ENCODE assay signal across 8 mouse cellular contexts in the genomic region with DNA sequence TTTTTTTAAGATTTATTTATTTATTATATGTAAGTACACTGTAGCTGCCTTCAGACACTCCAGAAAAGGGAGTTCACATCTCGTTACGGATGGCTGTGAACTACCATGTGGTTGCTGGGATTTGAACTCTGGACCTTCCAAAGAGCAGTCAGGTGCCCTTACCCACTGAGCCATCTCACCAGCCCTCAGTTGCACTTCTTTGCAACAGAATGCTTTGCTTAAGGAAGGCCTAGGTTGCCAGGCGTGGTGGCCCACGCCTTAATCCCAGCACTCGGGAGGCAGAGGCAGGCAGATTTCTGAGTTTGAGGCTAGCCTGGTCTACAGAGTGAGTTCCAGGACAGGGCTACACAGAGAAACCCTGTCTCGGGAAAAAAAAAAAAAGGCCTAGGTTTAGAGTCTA. TPM values are rescaled to one million over a fixed set of nuclear protein-coding genes. Genes with fewer than 3 reads are reported as not detected.
A peak's percentile ranks its signal among the peaks of the same experiment; 100 is the strongest.
DNase-seq lines count a peak whose midpoint lies in the region; ATAC-seq and TF ChIP-seq lines count a peak whose summit lies in the region.
"Not testable (repeated sequence)": the region's sequence is repeated elsewhere in the genome, so short reads cannot be mapped to it uniquely, and the experiment has no call there.

No protein-coding gene starts in this region.

- peak overlapping the region; percentile 70; the same call in 1 of the 2 replicates for H3K4me3 ChIP-seq in cortical plate, adult 2 months (ENCODE audit: insufficient read depth, low read length)
- H3K4me3 ChIP-seq in forebrain, embryonic 13.5 days = peak overlapping the region; percentile 95
- H3K4me3 ChIP-seq in heart, embryonic 15.5 days = peak overlapping the region; percentile 83
- H3K4me3 ChIP-seq in intestine, embryonic 15.5 days (replicated peaks) = peak overlapping the region; percentile 99
- H3K4me3 ChIP-seq in limb, embryonic 12.5 days (replicated peaks) = peak overlapping the region; percentile 100
- peak overlapping the region; percentile 91 for H3K4me3 ChIP-seq in lung, embryonic 15.5 days
- H3K4me3 ChIP-seq in midbrain, postnatal 0 days (ENCODE audit: low read depth, low read length) = peak overlapping the region; percentile 97
- peak overlapping the region; percentile 76 for H3K4me3 ChIP-seq in testis, adult 2 months (ENCODE audit: control insufficient read depth, low read depth, low read length)

- not testable (repeated sequence) for TF ChIP-seq POLR2A in cortical plate, adult 2 months (IDR thresholded peaks at IDR 0.05; ENCODE audit: extremely low read depth, insufficient read depth, low read length); testis, adult 2 months (IDR thresholded peaks at IDR 0.05; ENCODE audit: control insufficient read depth, low read depth, low read length)

- peak overlapping the region; percentile 97 for H3K9ac ChIP-seq in forebrain, embryonic 13.5 days
- not testable (repeated sequence) for H3K9ac ChIP-seq in heart, embryonic 15.5 days; intestine, embryonic 15.5 days; limb, embryonic 12.5 days (replicated peaks); midbrain, postnatal 0 days (replicated peaks; ENCODE audit: low read length, poor library complexity, severe bottlenecking)
- peak overlapping the region; percentile 93 for H3K9ac ChIP-seq in lung, embryonic 15.5 days

- H3K27me3 ChIP-seq in forebrain, embryonic 13.5 days; heart, embryonic 15.5 days; intestine, embryonic 15.5 days (replicated peaks); limb, embryonic 12.5 days; lung, embryonic 15.5 days; midbrain, postnatal 0 days (ENCODE audit: insufficient read depth, low read length); testis, adult 2 months (ENCODE audit: control insufficient read depth, insufficient read depth, low read length): not testable (repeated sequence)

- H3K4me2 ChIP-seq in forebrain, embryonic 13.5 days = peak overlapping the region; percentile 68
- peak overlapping the region; percentile 65 for H3K4me2 ChIP-seq in heart, embryonic 15.5 days
- peak overlapping the region; percentile 72 for H3K4me2 ChIP-seq in intestine, embryonic 15.5 days (replicated peaks)
- peak overlapping the region; percentile 84 for H3K4me2 ChIP-seq in limb, embryonic 12.5 days
- H3K4me2 ChIP-seq in lung, embryonic 15.5 days = peak overlapping the region; percentile 65
- H3K4me2 ChIP-seq in midbrain, postnatal 0 days (ENCODE audit: low read depth, low read length, poor library complexity, severe bottlenecking) = peak overlapping the region; percentile 86

- H3K9me3 ChIP-seq in forebrain, embryonic 13.5 days (replicated peaks); heart, embryonic 15.5 days (replicated peaks); intestine, embryonic 15.5 days; limb, embryonic 12.5 days; lung, embryonic 15.5 days; midbrain, postnatal 0 days (ENCODE audit: low read length): not testable (repeated sequence)

- ATAC-seq in forebrain, embryonic 13.5 days; heart, embryonic 15.5 days (replicated peaks; ENCODE audit: insufficient number of reproducible peaks, insufficient read depth, low FRiP score, low read depth); intestine, embryonic 15.5 days; limb, embryonic 12.5 days (ENCODE audit: insufficient number of reproducible peaks, insufficient read depth, low FRiP score, low TSS enrichment, low read depth); lung, embryonic 15.5 days (ENCODE audit: borderline replicate concordance, extremely low read depth, low FRiP score, low TSS enrichment); midbrain, postnatal 0 days (ENCODE audit: low FRiP score): not testable (repeated sequence)

- not testable (repeated sequence) for TF ChIP-seq CTCF in cortical plate, adult 2 months (IDR thresholded peaks at IDR 0.05; ENCODE audit: extremely low read depth, insufficient read depth, low read length); midbrain, postnatal 0 days (IDR thresholded peaks at IDR 0.05); testis, adult 2 months (IDR thresholded peaks at IDR 0.05; ENCODE audit: control insufficient read depth, insufficient read depth, insufficient replicate concordance, low read depth, low read length)

- not testable (repeated sequence) for DNase-seq in midbrain, postnatal 0 days (ENCODE audit: low spot score)

- peaks cover 36% of the 10 kb centered on the region for H3K36me3 ChIP-seq in forebrain, embryonic 13.5 days (ENCODE audit: poor library complexity, severe bottlenecking)
- peaks cover 24% of the 10 kb centered on the region for H3K36me3 ChIP-seq in heart, embryonic 15.5 days
- peaks cover 15% of the 10 kb centered on the region for H3K36me3 ChIP-seq in intestine, embryonic 15.5 days
- H3K36me3 ChIP-seq in limb, embryonic 12.5 days = peaks cover 40% of the 10 kb centered on the region
- peaks cover 29% of the 10 kb centered on the region for H3K36me3 ChIP-seq in lung, embryonic 15.5 days
- peaks cover 15% of the 10 kb centered on the region for H3K36me3 ChIP-seq in midbrain, postnatal 0 days (ENCODE audit: insufficient read depth, low read length)
- not testable (repeated sequence) for H3K36me3 ChIP-seq in testis, adult 2 months (ENCODE audit: control insufficient read depth, insufficient read depth, low read length)

- 79% methylated on average over 6 of the region's 6 CpGs for WGBS in forebrain, embryonic 13.5 days
- 72% methylated on average over 6 of the region's 6 CpGs for WGBS in heart, embryonic 15.5 days
- 74% methylated on average over 6 of the region's 6 CpGs for WGBS in intestine, embryonic 15.5 days
- 77% methylated on average over 6 of the region's 6 CpGs for WGBS in limb, embryonic 12.5 days
- WGBS in lung, embryonic 15.5 days = 70% methylated on average over 6 of the region's 6 CpGs
- WGBS in midbrain, postnatal 0 days = 81% methylated on average over 6 of the region's 6 CpGs

- not testable (repeated sequence) for H3K27ac ChIP-seq in cortical plate, adult 2 months (ENCODE audit: insufficient read depth, low read length); forebrain, embryonic 13.5 days; heart, embryonic 15.5 days; intestine, embryonic 15.5 days; limb, embryonic 12.5 days; lung, embryonic 15.5 days; midbrain, postnatal 0 days (ENCODE audit: low read depth, low read length); testis, adult 2 months (ENCODE audit: control insufficient read depth, insufficient read depth, low read depth, low read length)

- H3K4me1 ChIP-seq in cortical plate, adult 2 months (ENCODE audit: control insufficient read depth, insufficient read depth, low read length); midbrain, postnatal 0 days (ENCODE audit: insufficient read depth, low read length); testis, adult 2 months (ENCODE audit: control insufficient read depth, insufficient read depth, low read length): not testable (repeated sequence)
- peaks cover 50% of the 10 kb centered on the region for H3K4me1 ChIP-seq in forebrain, embryonic 13.5 days
- peaks cover 26% of the 10 kb centered on the region for H3K4me1 ChIP-seq in heart, embryonic 15.5 days (replicated peaks)
- H3K4me1 ChIP-seq in intestine, embryonic 15.5 days (replicated peaks) = peaks cover 11% of the 10 kb centered on the region; the same call in 1 of the 2 replicates
- peaks cover 23% of the 10 kb centered on the region for H3K4me1 ChIP-seq in limb, embryonic 12.5 days (replicated peaks)
- H3K4me1 ChIP-seq in lung, embryonic 15.5 days = peaks cover 25% of the 10 kb centered on the region

RNA-seq across cellular contexts. Expression of a gene that starts 0.8 kb away (rescaled TPM):
- 48.4 and 52.6 TPM in 2 replicates for polyA plus RNA-seq in cortical plate, adult 2 months (2012; rRNA removed)
- 52.6 and 56.2 TPM in 2 replicates for polyA plus RNA-seq in forebrain, embryonic 13.5 days (2015; fragmentation: Nextera tagmentation; extraction: Ambion mirVana)
- polyA plus RNA-seq in heart, embryonic 15.5 days (2015; fragmentation: Nextera tagmentation; extraction: Ambion mirVana) = 41.3 and 41.5 TPM in 2 replicates
- 50.1 and 51.8 TPM in 2 replicates for polyA plus RNA-seq in intestine, embryonic 15.5 days (2015; fragmentation: Nextera tagmentation; extraction: Ambion mirVana)
- 59.3 and 63.8 TPM in 2 replicates for polyA plus RNA-seq in limb, embryonic 12.5 days (2016; fragmentation: Nextera tagmentation; extraction: Ambion mirVana)
- polyA plus RNA-seq in lung, embryonic 15.5 days (2015; fragmentation: Nextera tagmentation; extraction: Ambion mirVana) = 43.7 and 47.9 TPM in 2 replicates
- total RNA-seq in midbrain, postnatal 0 days (2014; rRNA removed) = 17.9 and 27.8 TPM in 2 replicates
- polyA plus RNA-seq in midbrain, postnatal 0 days (2015; fragmentation: Nextera tagmentation; extraction: Ambion mirVana) = 63.1 and 67.0 TPM in 2 replicates
- polyA plus RNA-seq in testis, adult 2 months (2012; rRNA removed) = 39.9 and 47.5 TPM in 2 replicates

RNA-seq across cellular contexts. Expression of a gene that starts 0.8 kb away (rescaled TPM):
- 49.6 and 51.0 TPM in 2 replicates for polyA plus RNA-seq in cortical plate, adult 2 months (2012; rRNA removed)
- 62.1 and 62.8 TPM in 2 replicates for polyA plus RNA-seq in forebrain, embryonic 13.5 days (2015; fragmentation: Nextera tagmentation; extraction: Ambion mirVana)
- 36.2 and 39.9 TPM in 2 replicates for polyA plus RNA-seq in heart, embryonic 15.5 days (2015; fragmentation: Nextera tagmentation; extraction: Ambion mirVana)
- polyA plus RNA-seq in intestine, embryonic 15.5 days (2015; fragmentation: Nextera tagmentation; extraction: Ambion mirVana) = 46.7 and 48.7 TPM in 2 replicates
- polyA plus RNA-seq in limb, embryonic 12.5 days (2016; fragmentation: Nextera tagmentation; extraction: Ambion mirVana) = 60.5 and 60.9 TPM in 2 replicates
- 49.4 and 52.2 TPM in 2 replicates for polyA plus RNA-seq in lung, embryonic 15.5 days (2015; fragmentation: Nextera tagmentation; extraction: Ambion mirVana)
- total RNA-seq in midbrain, postnatal 0 days (2014; rRNA removed) = 28.7 and 43.5 TPM in 2 replicates
- polyA plus RNA-seq in midbrain, postnatal 0 days (2015; fragmentation: Nextera tagmentation; extraction: Ambion mirVana) = 68.7 and 70.8 TPM in 2 replicates
- polyA plus RNA-seq in testis, adult 2 months (2012; rRNA removed) = 747 and 947 TPM in 2 replicates

RNA-seq across cellular contexts. Expression of a gene that starts 36.0 kb away (rescaled TPM):
- polyA plus RNA-seq in cortical plate, adult 2 months (2012; rRNA removed) = 20.0 and 20.8 TPM in 2 replicates
- polyA plus RNA-seq in forebrain, embryonic 13.5 days (2015; fragmentation: Nextera tagmentation; extraction: Ambion mirVana) = 10.7 and 12.2 TPM in 2 replicates
- 6.1 and 9.0 TPM in 2 replicates for polyA plus RNA-seq in heart, embryonic 15.5 days (2015; fragmentation: Nextera tagmentation; extraction: Ambion mirVana)
- 12.6 and 16.4 TPM in 2 replicates for polyA plus RNA-seq in intestine, embryonic 15.5 days (2015; fragmentation: Nextera tagmentation; extraction: Ambion mirVana)
- 10.4 and 11.4 TPM in 2 replicates for polyA plus RNA-seq in limb, embryonic 12.5 days (2016; fragmentation: Nextera tagmentation; extraction: Ambion mirVana)
- polyA plus RNA-seq in lung, embryonic 15.5 days (2015; fragmentation: Nextera tagmentation; extraction: Ambion mirVana) = 11.1 and 13.7 TPM in 2 replicates
- total RNA-seq in midbrain, postnatal 0 days (2014; rRNA removed) = 23.2 and 27.5 TPM in 2 replicates
- polyA plus RNA-seq in midbrain, postnatal 0 days (2015; fragmentation: Nextera tagmentation; extraction: Ambion mirVana) = 8.4 and 8.7 TPM in 2 replicates
- polyA plus RNA-seq in testis, adult 2 months (2012; rRNA removed) = 11.0 and 11.9 TPM in 2 replicates

RNA-seq across cellular contexts. Expression of a gene that starts 41.7 kb away (rescaled TPM):
- 3,152 and 3,325 TPM in 2 replicates for polyA plus RNA-seq in cortical plate, adult 2 months (2012; rRNA removed)
- polyA plus RNA-seq in forebrain, embryonic 13.5 days (2015; fragmentation: Nextera tagmentation; extraction: Ambion mirVana) = 2,311 and 2,462 TPM in 2 replicates
- polyA plus RNA-seq in heart, embryonic 15.5 days (2015; fragmentation: Nextera tagmentation; extraction: Ambion mirVana) = 315 and 319 TPM in 2 replicates
- 765 and 774 TPM in 2 replicates for polyA plus RNA-seq in intestine, embryonic 15.5 days (2015; fragmentation: Nextera tagmentation; extraction: Ambion mirVana)
- 102 and 112 TPM in 2 replicates for polyA plus RNA-seq in limb, embryonic 12.5 days (2016; fragmentation: Nextera tagmentation; extraction: Ambion mirVana)
- 252 and 268 TPM in 2 replicates for polyA plus RNA-seq in lung, embryonic 15.5 days (2015; fragmentation: Nextera tagmentation; extraction: Ambion mirVana)
- total RNA-seq in midbrain, postnatal 0 days (2014; rRNA removed) = 1,673 and 2,112 TPM in 2 replicates
- 1,654 and 1,809 TPM in 2 replicates for polyA plus RNA-seq in midbrain, postnatal 0 days (2015; fragmentation: Nextera tagmentation; extraction: Ambion mirVana)
- 13.2 and 37.1 TPM in 2 replicates for polyA plus RNA-seq in testis, adult 2 months (2012; rRNA removed)

RNA-seq across cellular contexts. Expression of a gene that starts 44.8 kb away (rescaled TPM):
- 790 and 835 TPM in 2 replicates for polyA plus RNA-seq in cortical plate, adult 2 months (2012; rRNA removed)
- 319 and 339 TPM in 2 replicates for polyA plus RNA-seq in forebrain, embryonic 13.5 days (2015; fragmentation: Nextera tagmentation; extraction: Ambion mirVana)
- 105 and 126 TPM in 2 replicates for polyA plus RNA-seq in heart, embryonic 15.5 days (2015; fragmentation: Nextera tagmentation; extraction: Ambion mirVana)
- 91.1 and 92.1 TPM in 2 replicates for polyA plus RNA-seq in intestine, embryonic 15.5 days (2015; fragmentation: Nextera tagmentation; extraction: Ambion mirVana)
- polyA plus RNA-seq in limb, embryonic 12.5 days (2016; fragmentation: Nextera tagmentation; extraction: Ambion mirVana) = 114 and 121 TPM in 2 replicates
- 89.8 and 95.9 TPM in 2 replicates for polyA plus RNA-seq in lung, embryonic 15.5 days (2015; fragmentation: Nextera tagmentation; extraction: Ambion mirVana)
- total RNA-seq in midbrain, postnatal 0 days (2014; rRNA removed) = 509 and 579 TPM in 2 replicates
- 653 and 669 TPM in 2 replicates for polyA plus RNA-seq in midbrain, postnatal 0 days (2015; fragmentation: Nextera tagmentation; extraction: Ambion mirVana)
- 9.6 and 11.1 TPM in 2 replicates for polyA plus RNA-seq in testis, adult 2 months (2012; rRNA removed)

Comparison
In these comparisons a context has a peak if more than half of its experiments do, and no peak if none do; other contexts are left out.
1. RNA of a gene that starts 0.8 kb away (polyA plus RNA-seq): 747 to 947 TPM in testis, adult 2 months; 68.7 to 70.8 TPM in midbrain, postnatal 0 days, 62.1 to 62.8 TPM in forebrain, embryonic 13.5 days, 60.5 to 60.9 TPM in limb, embryonic 12.5 days, 49.4 to 52.2 TPM in lung, embryonic 15.5 days, 49.6 to 51.0 TPM in cortical plate, adult 2 months, 46.7 to 48.7 TPM in intestine, embryonic 15.5 days and 36.2 to 39.9 TPM in heart, embryonic 15.5 days; every median in the first group is over 10 times any median in the second.
2. Peak in every context shown above with its lines, with median percentiles within 50 percentile points of each other: H3K4me3 ChIP-seq and H3K4me2 ChIP-seq.